13 mouse cellular contexts compared by ENCODE assay signal in genomic region chr19:44929663-44930062, GRCm38 (mm10). TPM values are rescaled to one million over a fixed set of nuclear protein-coding genes. Genes with fewer than 3 reads are reported as not detected.
DNase-seq lines count a peak whose midpoint lies in the region; ATAC-seq and TF ChIP-seq lines count a peak whose summit lies in the region.
"Had no signal": no experiment of that assay in that cellular context is flagged by ENCODE, and none has a peak within 500 bp of the region (broad histone marks: within the 10 kb centered on the region; RNA-seq: fewer than 3 reads in every experiment).

No protein-coding gene starts in this region.

- no peaks in the 10 kb centered on the region for H3K27me3 ChIP-seq in hindbrain, embryonic 12.5 days
- H3K27me3 ChIP-seq in hindbrain, embryonic 13.5 days: 0 out of 2 replicates have a peak, but pooled peaks cover 3% of the 10 kb centered on the region
- H3K27me3 ChIP-seq in CH12.LX (replicated peaks): no peaks in the 10 kb centered on the region
- H3K27me3 ChIP-seq in ES-Bruce4 (ENCODE audit: control insufficient read depth, insufficient read depth, low read length, poor library complexity, severe bottlenecking): no peaks in the 10 kb centered on the region
- no peaks in the 10 kb centered on the region for H3K27me3 ChIP-seq in limb, embryonic 10.5 days (ENCODE audit: low read depth, poor library complexity, severe bottlenecking)
- H3K27me3 ChIP-seq: hindbrain, embryonic 15.5 days had no signal

- TF ChIP-seq POLR2A in CH12.LX (IDR thresholded peaks at IDR 0.05; ENCODE audit: low read depth, low read length): no peak
- TF ChIP-seq POLR2A in ES-Bruce4 (IDR thresholded peaks at IDR 0.05; ENCODE audit: insufficient read depth, low read length): no peak

- H3K9ac ChIP-seq in hindbrain, embryonic 12.5 days: no peak overlapping the region
- no peak overlapping the region for H3K9ac ChIP-seq in hindbrain, embryonic 13.5 days
- H3K9ac ChIP-seq in CH12.LX (ENCODE audit: insufficient read depth, low read depth) (no peak overlapping the region), ES-Bruce4 (ENCODE audit: low read depth, poor library complexity, severe bottlenecking) (0 out of 2 replicates have a peak overlapping the region, but pooled peaks have one; percentile 89)

- H3K79me2 ChIP-seq in CH12.LX (replicated peaks; ENCODE audit: control insufficient read depth, extremely low read depth, insufficient read depth, poor library complexity, severe bottlenecking): peaks cover 24% of the 10 kb centered on the region

- H3K27ac ChIP-seq in hindbrain, embryonic 12.5 days: no peak overlapping the region
- H3K27ac ChIP-seq in hindbrain, embryonic 13.5 days: no peak overlapping the region
- no peak overlapping the region for H3K27ac ChIP-seq in CH12.LX (ENCODE audit: insufficient read depth, low read depth)
- H3K27ac ChIP-seq in ES-Bruce4 (ENCODE audit: insufficient read depth, low read length): no peak overlapping the region
- H3K27ac ChIP-seq in limb, embryonic 10.5 days: peak overlapping the region; percentile 96

- DNase-seq in CH12.LX (ENCODE audit: extremely low read depth): no peak
- DNase-seq in limb, embryonic 10.5 days (ENCODE audit: low spot score): peak; percentile 28
- DNase-seq in lung, adult 18-20 months: no peak
- DNase-seq in adrenal gland, postnatal 4 days (ENCODE audit: low spot score in 2 of 2): no peak
- DNase-seq: layer of hippocampus, postnatal 36 days; lung, embryonic 14.5 days; thymus, postnatal 25 days had no signal

- 63% methylated on average over 10 of the region's 10 CpGs for WGBS in hindbrain, embryonic 12.5 days
- WGBS in hindbrain, embryonic 13.5 days: 63% methylated on average over 10 of the region's 10 CpGs
- WGBS in limb, embryonic 10.5 days: 46% methylated on average over 10 of the region's 10 CpGs

- H3K9me3 ChIP-seq in hindbrain, embryonic 12.5 days (replicated peaks): no peaks in the 10 kb centered on the region
- no peaks in the 10 kb centered on the region for H3K9me3 ChIP-seq in hindbrain, embryonic 13.5 days
- H3K9me3 ChIP-seq in CH12.LX (replicated peaks; ENCODE audit: low read length): no peaks in the 10 kb centered on the region
- H3K9me3 ChIP-seq in ES-Bruce4 (replicated peaks; ENCODE audit: control insufficient read depth, insufficient read depth, low read length, poor library complexity, severe bottlenecking): no peaks in the 10 kb centered on the region
- no peaks in the 10 kb centered on the region for H3K9me3 ChIP-seq in limb, embryonic 10.5 days (replicated peaks)
- H3K9me3 ChIP-seq: G1E; hindbrain, embryonic 15.5 days had no signal

- no peaks in the 10 kb centered on the region for H3K36me3 ChIP-seq in hindbrain, embryonic 12.5 days
- H3K36me3 ChIP-seq in hindbrain, embryonic 13.5 days: no peaks in the 10 kb centered on the region
- H3K36me3 ChIP-seq in CH12.LX (replicated peaks in 1 of 2; ENCODE audit: control insufficient read depth in 1 of 2, insufficient read depth in 1 of 2, low read length in 1 of 2): peaks cover 3 to 15% of the 10 kb centered on the region in 2 experiments
- H3K36me3 ChIP-seq in ES-Bruce4 (ENCODE audit: control insufficient read depth, insufficient read depth, low read length, poor library complexity, severe bottlenecking): peaks cover 3% of the 10 kb centered on the region
- peaks cover 17% of the 10 kb centered on the region for H3K36me3 ChIP-seq in limb, embryonic 10.5 days
- H3K36me3 ChIP-seq: hindbrain, embryonic 15.5 days had no signal

- in situ Hi-C loops in CH12.LX (cut with MboI; ENCODE audit: low pct_ligation_motif_present, low pct_unique_long_range_greater_than_20kb, low sequenced_read_pairs): no loop called here

- no peak for TF ChIP-seq EP300 in CH12.LX (IDR thresholded peaks at IDR 0.05; ENCODE audit: low read length)
- no peak for TF ChIP-seq EP300 in ES-Bruce4 (IDR thresholded peaks at IDR 0.05; ENCODE audit: insufficient read depth, low read depth, low read length)

- H3K4me3 ChIP-seq in hindbrain, embryonic 12.5 days: no peak overlapping the region
- no peak overlapping the region for H3K4me3 ChIP-seq in hindbrain, embryonic 13.5 days
- H3K4me3 ChIP-seq in CH12.LX (replicated peaks in 1 of 3; ENCODE audit: low read depth in 2 of 3, low read length in 2 of 3, poor library complexity in 1 of 3) (no peak overlapping the region), ES-Bruce4 (ENCODE audit: low read depth, low read length) (no peak overlapping the region)
- 0 out of 2 replicates have a peak overlapping the region, but pooled peaks have one; percentile 94 for H3K4me3 ChIP-seq in limb, embryonic 10.5 days

- dilution Hi-C loops in CH12.LX (cut with MboI; ENCODE audit: extremely low pct_ligation_motif_present, extremely low pct_unique_long_range_greater_than_20kb, low sequenced_read_pairs): no loop called here

- no peak for TF ChIP-seq CTCF in CH12.LX (conservative IDR thresholded peaks at IDR 0.05 in 1 of 2, IDR thresholded peaks at IDR 0.05 in 1 of 2; ENCODE audit: low read depth in 2 of 2, low read length in 2 of 2)
- no peak for TF ChIP-seq CTCF in ES-Bruce4 (IDR thresholded peaks at IDR 0.05; ENCODE audit: low read depth, low read length)

- H3K4me1 ChIP-seq in hindbrain, embryonic 12.5 days: peaks cover 16% of the 10 kb centered on the region
- H3K4me1 ChIP-seq in hindbrain, embryonic 13.5 days (replicated peaks): peaks cover 21% of the 10 kb centered on the region
- H3K4me1 ChIP-seq in CH12.LX (ENCODE audit: control insufficient read depth in 1 of 2, insufficient read depth in 2 of 2) (peaks cover 3 to 34% of the 10 kb centered on the region in 2 experiments; a peak in 3 of 4 replicates), ES-Bruce4 (ENCODE audit: control insufficient read depth, insufficient read depth, low read length) (peaks cover 1% of the 10 kb centered on the region)
- H3K4me1 ChIP-seq in limb, embryonic 10.5 days: peaks cover 65% of the 10 kb centered on the region

- TF ChIP-seq RAD21 in CH12.LX (IDR thresholded peaks at IDR 0.05; ENCODE audit: low read depth, low read length): no peak

- ATAC-seq in hindbrain, embryonic 12.5 days (ENCODE audit: low FRiP score): no peak
- no peak for ATAC-seq in hindbrain, embryonic 13.5 days (ENCODE audit: low FRiP score)
- ATAC-seq: midbrain, embryonic 16.5 days had no signal

- 0 out of 2 replicates have a peak overlapping the region, but pooled peaks have one; percentile 74 for H3K4me2 ChIP-seq in hindbrain, embryonic 12.5 days (replicated peaks)
- H3K4me2 ChIP-seq in hindbrain, embryonic 13.5 days: no peak overlapping the region
- peak overlapping the region; percentile 58; the same call in 1 of the 2 replicates for H3K4me2 ChIP-seq in CH12.LX (ENCODE audit: insufficient read depth, low read depth, poor library complexity, severe bottlenecking)

TF ChIP-seq in CH12.LX, 34 proteins besides CTCF, POLR2A, EP300 and RAD21:
- TF ChIP-seq MEF2A (IDR thresholded peaks at IDR 0.05; ENCODE audit: borderline replicate concordance, low read depth, low read length) (no peak), USF1 (IDR thresholded peaks at IDR 0.05; ENCODE audit: low read depth, low read length) (no peak)

RNA-seq across cellular contexts. Expression of gene Slf2, which starts 1.3 kb away (rescaled TPM):
- 41.1 and 41.2 TPM in 2 replicates for polyA plus RNA-seq in hindbrain, embryonic 12.5 days (2016; fragmentation: Nextera tagmentation; extraction: Ambion mirVana)
- 29.8 and 30.5 TPM in 2 replicates for polyA plus RNA-seq in hindbrain, embryonic 13.5 days (2015; fragmentation: Nextera tagmentation; extraction: Ambion mirVana)
- total RNA-seq in CH12.LX (2012; rRNA removed): 22.2 and 22.6 TPM in 2 replicates
- 22.9 and 25.3 TPM in 2 replicates for total RNA-seq in CH12.LX (2014; rRNA removed)
- 18.6 and 20.6 TPM in 2 replicates for polyA plus RNA-seq in CH12.LX (2012; ENCODE audit: insufficient read length, low read depth)
- polyA plus RNA-seq in ES-Bruce4 (2011; ENCODE audit: insufficient read depth, insufficient read length, low read depth, missing spikeins): 53.1 and 57.2 TPM in 2 replicates
- polyA plus RNA-seq in limb, embryonic 10.5 days (2016; fragmentation: Nextera tagmentation; extraction: Ambion mirVana): 52.1 and 54.0 TPM in 2 replicates
- total RNA-seq in adrenal gland, postnatal 4 days (2021): 10 to 100 TPM; 38.4 to 39.8 TPM

RNA-seq across cellular contexts. Expression of gene Sema4g, which starts 59.2 kb away (rescaled TPM):
- polyA plus RNA-seq in hindbrain, embryonic 12.5 days (2016; fragmentation: Nextera tagmentation; extraction: Ambion mirVana): 10.6 and 11.4 TPM in 2 replicates
- polyA plus RNA-seq in hindbrain, embryonic 13.5 days (2015; fragmentation: Nextera tagmentation; extraction: Ambion mirVana): 19.2 and 19.9 TPM in 2 replicates
- total RNA-seq in CH12.LX (2012; rRNA removed): 0.55 and 1.1 TPM in 2 replicates
- 0.38 and 0.71 TPM in 2 replicates for total RNA-seq in CH12.LX (2014; rRNA removed)
- 8.3 and 8.4 TPM in 2 replicates for polyA plus RNA-seq in CH12.LX (2012; ENCODE audit: insufficient read length, low read depth)
- 15.7 and 24.6 TPM in 2 replicates for polyA plus RNA-seq in ES-Bruce4 (2011; ENCODE audit: insufficient read depth, insufficient read length, low read depth, missing spikeins)
- polyA plus RNA-seq in limb, embryonic 10.5 days (2016; fragmentation: Nextera tagmentation; extraction: Ambion mirVana): 3.4 and 5.4 TPM in 2 replicates
- 10 to 100 TPM; 15.5 to 26.5 TPM for total RNA-seq in adrenal gland, postnatal 4 days (2021)
